Mouse (Mus musculus) Patski (cell line): Measurements from ENCODE around the gene Galnt6. TPM values are rescaled to one million over a fixed set of nuclear protein-coding genes. Genes with fewer than 3 reads are reported as not detected.

Experiments
- ATAC-seq: fragments of 100-300 bp; one replicate; pipeline ENCODE4 v1.8.0; 2021
- CTCF ChIA-PET: fragments of 350-600 bp; sonication (Branson Sonifier 250); formaldehyde crosslinking; loops from one replicate; lab custom pipeline; 2022; ENCODE audit warnings: inconsistent platforms; lab: Charles Lee
- POLR2A ChIA-PET: fragments of 350-600 bp; sonication (Branson Sonifier 250); formaldehyde crosslinking; loops from one replicate; lab custom pipeline; 2022; ENCODE audit warnings: antibody characterized with exemption, inconsistent platforms; lab: Charles Lee
- DNase-seq: peaks from one replicate; pipeline ENCODE4 v3.0.0-alpha.2; 2011; ENCODE audit warnings: low read depth, low spot score
- H3K27me3 ChIP-seq: fragments of 371-371 bp; one replicate; pipeline ENCODE4 v1.5.1; 2021
- CTCF ChIP-seq: fragments of 100-300 bp; IDR thresholded peaks from one replicate; pipeline ENCODE4 v1.5.1; 2021
- in situ Hi-C: fragments of 300-500 bp; cut with MboI; formaldehyde crosslinking; loops from 3 replicates; pipeline ENCODE4 v1.11.1; 2018; ENCODE audit warnings: low pct_unique_long_range_greater_than_20kb, mixed read lengths
- polyA plus RNA-seq: library from polyadenylated mRNA; unstranded; gene quantifications from one replicate; pipeline ENCODE4 v1.2.3, GENCODE M21; 2021

Galnt6 gene
- polyA plus RNA-seq, 1 experiment from 2014 or later, result 0.03 TPM

DNA sequence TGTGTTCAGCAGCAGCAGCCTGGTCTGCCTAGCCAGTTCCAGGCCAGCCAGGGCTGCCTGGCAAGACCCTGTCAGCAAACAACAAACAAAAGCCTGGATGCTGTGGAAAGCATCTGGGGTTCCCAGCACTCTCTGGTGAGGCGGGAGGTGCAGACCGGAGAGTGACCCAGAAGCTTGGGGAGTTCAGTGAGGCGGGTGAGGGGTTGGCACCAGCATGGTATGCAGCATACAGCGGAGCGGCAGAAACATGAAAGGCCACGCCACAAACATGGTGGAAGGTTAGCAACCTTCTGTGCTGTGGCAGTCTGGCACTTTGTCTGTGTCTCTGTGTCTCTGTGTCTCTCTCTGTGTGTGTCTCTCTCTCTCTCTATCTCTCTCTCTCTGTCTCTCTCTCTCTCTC is 42.7 kb downstream of the Galnt6 start:
- ChIA-PET POLR2A (interaction anchor here (0.6 kb wide), 1 partner anchor 113 kb away, joined by 6 read pairs; no protein-coding TSS in a partner anchor), CTCF (no interaction called here)
- TF ChIP-seq CTCF, result no peak
- DNase-seq (no peak), ATAC-seq (no peak)
- in situ Hi-C loops, result no loop called here
- H3K27me3 ChIP-seq, result no peaks in the 10 kb centered on the region

DNA sequence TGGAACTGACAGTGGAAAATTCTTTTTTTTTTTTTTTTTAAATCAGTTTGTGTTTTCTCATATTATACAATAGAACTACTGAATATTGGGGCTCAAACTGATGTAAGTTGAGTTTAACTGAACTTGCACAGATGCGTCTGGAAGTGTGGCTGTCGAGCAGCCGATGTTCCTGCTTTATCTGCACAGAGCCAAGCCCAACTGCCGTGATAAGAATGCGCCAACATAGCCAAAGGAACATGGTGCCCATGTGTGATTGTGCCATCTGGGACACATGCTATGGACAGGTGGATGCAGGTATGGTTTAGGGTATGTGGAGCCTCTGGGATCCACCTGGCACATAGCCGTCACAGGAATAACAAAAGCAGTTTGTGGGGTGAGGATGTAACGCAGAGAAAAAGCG is 43.3 kb downstream of the Galnt6 start:
- DNase-seq, result no peak
- ChIA-PET CTCF (no interaction called here), POLR2A (no interaction called here)
- H3K27me3 ChIP-seq, result no peaks in the 10 kb centered on the region
- no peak for TF ChIP-seq CTCF
- ATAC-seq, result no peak
- in situ Hi-C loops, result no loop called here

DNA sequence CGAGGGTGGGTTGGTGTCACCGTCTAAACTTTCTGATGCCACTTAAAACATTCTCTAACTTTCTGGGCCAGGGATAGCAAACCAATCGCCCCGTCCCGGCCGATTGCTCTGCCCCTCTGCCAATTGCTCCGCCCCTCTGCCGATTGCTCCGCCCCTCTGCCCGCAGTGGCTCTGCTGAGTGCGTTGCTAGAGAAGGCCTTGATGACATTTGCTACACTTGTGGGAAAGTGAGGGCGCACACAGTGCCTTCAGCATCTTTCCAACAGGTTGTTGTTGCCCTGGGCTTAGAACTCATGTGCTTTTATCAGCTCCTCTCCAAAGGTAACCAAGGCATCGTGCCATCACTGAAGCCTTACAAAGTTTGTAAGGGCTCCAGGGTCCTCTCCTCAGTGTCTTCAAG is 43.9 kb downstream of the Galnt6 start:
- ChIA-PET POLR2A (no interaction called here), CTCF (no interaction called here)
- no peak for TF ChIP-seq CTCF
- in situ Hi-C loops, result no loop called here
- no peak for ATAC-seq
- no peaks in the 10 kb centered on the region for H3K27me3 ChIP-seq
- no peak for DNase-seq

DNA sequence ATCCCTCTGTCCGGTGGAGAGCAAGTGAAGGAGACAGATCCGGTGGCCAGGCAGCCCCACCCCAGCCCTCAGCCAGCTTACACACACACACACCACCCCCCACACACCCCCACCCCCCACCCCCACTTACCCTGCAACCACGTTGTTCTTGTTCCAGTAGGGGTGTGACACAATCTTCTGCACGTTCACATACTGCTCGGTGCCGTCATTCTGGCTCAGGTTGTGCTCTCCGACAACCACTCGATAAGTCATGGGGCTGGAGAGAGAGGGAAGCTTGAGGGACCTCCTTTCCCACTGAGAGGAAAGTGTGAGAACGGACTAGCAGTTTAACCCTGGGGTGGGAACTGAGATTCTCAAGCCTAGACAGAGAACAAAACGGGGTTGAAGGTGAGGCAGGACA is 44.7 kb downstream of the Galnt6 start:
- in situ Hi-C loops, result loop anchor here (5.0 kb wide), 1 partner anchor 152 kb away; no protein-coding TSS in a partner anchor
- CTCF ChIA-PET, result no interaction called here
- H3K27me3 ChIP-seq, result no peaks in the 10 kb centered on the region
- no peak for ATAC-seq
- no peak for DNase-seq
- POLR2A ChIA-PET, result no interaction called here
- no peak for TF ChIP-seq CTCF

DNA sequence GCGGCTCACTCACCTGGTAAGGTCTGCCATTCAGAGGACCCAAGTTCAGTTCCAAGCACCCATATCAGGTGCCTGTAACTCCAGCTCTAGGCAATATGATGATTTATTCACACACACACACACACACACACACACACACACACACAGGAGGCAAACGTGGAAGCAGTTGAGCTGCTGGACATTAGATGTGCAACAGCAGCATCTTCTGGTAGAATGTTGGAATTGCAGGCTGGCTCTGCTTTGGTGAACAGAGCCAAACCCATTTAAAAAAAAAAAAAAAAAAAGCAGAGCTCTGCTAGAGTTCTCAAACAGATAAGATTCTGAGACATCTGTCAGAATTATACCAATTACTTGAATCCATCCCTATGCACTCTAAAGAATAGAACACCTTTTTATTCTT is 46.1 kb downstream of the Galnt6 start:
- in situ Hi-C loops, result loop anchor here (5.0 kb wide), 1 partner anchor 151 kb away; no protein-coding TSS in a partner anchor
- ChIA-PET CTCF (interaction anchor here (0.6 to 1.6 kb wide), 9 partner anchors 8 to 226 kb away, joined by 3 to 6 read pairs (median 4); no protein-coding TSS in a partner anchor), POLR2A (interaction anchor here (0.6 to 0.7 kb wide), 3 partner anchors 9 to 196 kb away, joined by 3 to 4 read pairs (median 3); no protein-coding TSS in a partner anchor)
- peak; percentile 82 for TF ChIP-seq CTCF
- ATAC-seq, result no peak
- H3K27me3 ChIP-seq, result no peaks in the 10 kb centered on the region
- DNase-seq, result peak; percentile 51

DNA sequence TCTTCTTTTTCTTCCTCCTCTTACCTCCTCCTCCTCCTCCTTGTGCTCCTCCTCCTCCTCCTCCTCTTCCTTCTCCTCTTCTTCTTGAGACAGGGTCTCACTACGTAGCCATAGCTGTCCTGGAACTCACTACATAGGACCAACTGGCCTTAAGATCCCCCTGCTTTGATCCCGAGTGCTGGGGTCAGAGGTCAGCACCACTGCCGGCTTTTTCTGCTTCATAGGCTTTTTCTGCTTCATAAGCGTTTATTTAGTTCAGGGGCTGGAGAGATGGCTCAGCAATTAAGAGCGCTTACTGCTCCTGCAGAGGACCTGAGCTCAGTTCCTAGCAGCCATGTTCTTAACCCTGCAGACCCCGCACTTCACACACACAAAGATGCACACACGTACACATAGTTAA is 47.4 kb downstream of the Galnt6 start:
- no peak for DNase-seq
- CTCF ChIA-PET, result interaction anchor here (0.8 to 0.9 kb wide), 2 partner anchors 14 to 164 kb away, joined by 3 to 4 read pairs; no protein-coding TSS in a partner anchor
- in situ Hi-C loops, result loop anchor here (5.0 kb wide), 1 partner anchor 149 kb away; no protein-coding TSS in a partner anchor

DNA sequence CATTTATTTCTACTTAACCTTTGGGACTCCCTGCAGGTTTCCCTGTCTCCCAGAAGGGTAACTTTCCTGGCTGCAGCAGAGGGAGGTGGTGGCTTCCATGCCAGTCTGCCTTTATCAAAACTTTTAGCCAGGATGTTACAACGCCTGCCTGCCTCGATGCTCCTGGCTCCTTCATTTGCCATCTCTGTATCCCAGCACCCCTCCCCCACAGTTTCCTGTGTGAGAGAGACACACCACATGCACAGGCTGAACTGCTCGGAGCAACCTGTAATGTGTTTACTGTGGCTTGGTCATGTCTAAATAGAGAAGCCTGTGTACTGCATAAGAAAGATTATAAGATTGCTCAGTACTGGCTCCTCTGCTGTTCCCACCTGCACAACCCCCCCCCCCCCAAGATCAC is 48.8 kb downstream of the Galnt6 start:
- DNase-seq (no peak), ATAC-seq (no peak)
- POLR2A ChIA-PET, result interaction anchor here (0.6 to 0.7 kb wide), 2 partner anchors 14 to 315 kb away, joined by 3 to 5 read pairs; no protein-coding TSS in a partner anchor
- CTCF ChIA-PET, result no interaction called here
- no peak for TF ChIP-seq CTCF
- H3K27me3 ChIP-seq, result no peaks in the 10 kb centered on the region
- in situ Hi-C loops, result loop anchor here (5.0 kb wide), 1 partner anchor 148 kb away; no protein-coding TSS in a partner anchor

More for the DNA sequence above, 47.4 kb downstream of the Galnt6 start:
- POLR2A ChIA-PET, result no interaction called here
- no peak for ATAC-seq
- no peak for TF ChIP-seq CTCF
- no peaks in the 10 kb centered on the region for H3K27me3 ChIP-seq

DNA sequence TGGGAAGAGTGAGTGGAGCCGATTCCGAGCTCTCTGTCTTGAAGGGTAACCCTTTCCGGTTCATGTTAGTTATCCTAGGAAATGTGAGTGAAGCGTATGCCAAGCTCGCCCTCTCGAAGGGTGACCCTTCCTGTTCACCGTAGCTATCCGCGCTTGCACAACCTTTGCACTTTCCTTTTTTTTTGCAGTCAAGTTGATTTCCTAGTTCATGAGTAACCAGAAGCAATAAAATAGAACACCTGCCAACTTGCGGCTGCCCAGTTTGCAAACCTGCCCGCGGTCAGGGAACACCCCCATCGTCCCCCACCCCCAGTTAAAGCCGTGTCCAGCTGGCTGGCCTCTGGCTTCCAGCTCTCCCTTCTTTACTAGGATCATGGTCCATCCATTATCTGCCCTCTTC is 50.2 kb downstream of the Galnt6 start:
- POLR2A ChIA-PET, result interaction anchor here (0.7 kb wide), 1 partner anchor 44 kb away, joined by 3 read pairs; no protein-coding TSS in a partner anchor
- DNase-seq (no peak), ATAC-seq (no peak)
- H3K27me3 ChIP-seq, result no peaks in the 10 kb centered on the region
- no peak for TF ChIP-seq CTCF
- CTCF ChIA-PET, result no interaction called here
- in situ Hi-C loops, result loop anchor here (5.0 kb wide), 1 partner anchor 57 kb away; no protein-coding TSS in a partner anchor

DNA sequence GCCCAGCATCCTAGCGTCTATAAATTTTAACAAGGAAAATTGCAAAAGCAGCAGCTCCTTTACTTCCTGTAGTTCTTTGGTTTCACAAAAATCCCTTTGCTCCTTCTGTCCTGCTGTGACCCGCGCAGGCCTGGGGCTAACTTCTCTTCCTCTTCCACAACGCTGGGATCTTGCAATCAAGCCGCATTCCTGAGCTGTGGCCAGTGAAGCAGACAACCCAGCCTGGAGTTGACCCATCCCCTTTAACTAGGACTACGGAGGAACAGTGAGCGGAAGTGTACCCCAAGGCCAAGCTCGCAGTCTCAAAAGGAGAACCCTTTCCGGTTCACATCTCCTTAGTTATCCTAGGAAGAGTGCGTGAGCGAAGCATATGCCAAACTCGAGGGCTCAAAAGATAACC is 50.6 kb downstream of the Galnt6 start:
- ATAC-seq (no peak), DNase-seq (no peak)
- TF ChIP-seq CTCF, result no peak
- CTCF ChIA-PET, result no interaction called here
- no peaks in the 10 kb centered on the region for H3K27me3 ChIP-seq
- in situ Hi-C loops, result loop anchor here (5.0 kb wide), 1 partner anchor 56 kb away; no protein-coding TSS in a partner anchor
- POLR2A ChIA-PET, result no interaction called here

DNA sequence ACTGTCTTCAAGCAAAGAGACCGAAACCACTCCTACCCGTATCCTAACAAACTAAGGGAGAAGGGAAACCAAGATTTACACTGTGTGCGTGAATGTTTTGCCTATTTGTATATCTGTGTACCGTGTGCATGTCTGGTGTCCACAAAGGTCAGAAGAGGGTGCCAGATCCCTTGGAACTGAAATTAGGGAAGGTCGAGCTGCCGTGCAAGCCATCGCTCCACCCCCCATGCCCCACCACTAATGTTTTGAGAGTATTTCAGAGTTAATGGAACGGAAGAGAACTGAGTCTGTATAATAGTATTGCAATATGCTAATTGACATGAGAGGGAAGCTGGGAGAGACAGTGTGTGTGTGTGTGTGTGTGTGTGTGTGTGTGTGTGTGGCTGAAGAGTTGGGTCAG is 51.5 kb downstream of the Galnt6 start:
- ATAC-seq (no peak), DNase-seq (no peak)
- no peak for TF ChIP-seq CTCF
- POLR2A ChIA-PET, result no interaction called here
- no peaks in the 10 kb centered on the region for H3K27me3 ChIP-seq
- in situ Hi-C loops, result loop anchor here (5.0 kb wide), 1 partner anchor 55 kb away; no protein-coding TSS in a partner anchor
- CTCF ChIA-PET, result interaction anchor here (1.7 kb wide), 1 partner anchor 11 kb away, joined by 4 read pairs; no protein-coding TSS in a partner anchor

DNA sequence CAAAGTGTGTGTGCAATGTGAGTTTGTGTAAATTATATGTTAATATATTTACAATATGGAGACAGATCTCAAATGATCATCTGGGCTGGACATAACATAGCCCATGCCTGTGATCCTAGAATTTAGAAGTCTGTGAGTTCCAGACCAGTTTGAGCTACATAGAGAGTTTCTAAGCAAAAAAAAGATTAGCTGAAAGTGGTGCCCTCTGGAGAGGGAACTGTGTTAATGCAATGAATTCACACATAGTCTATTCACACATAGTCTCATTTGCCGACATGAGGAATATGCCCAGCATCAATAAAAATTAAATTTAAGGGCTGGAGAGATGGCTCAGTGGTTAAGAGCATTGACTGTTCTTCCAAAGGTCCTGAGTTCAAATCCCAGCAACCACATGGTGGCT is 52.7 kb downstream of the Galnt6 start:
- POLR2A ChIA-PET, result no interaction called here
- in situ Hi-C loops, result loop anchor here (5.0 kb wide), 1 partner anchor 54 kb away; no protein-coding TSS in a partner anchor
- no peak for TF ChIP-seq CTCF
- DNase-seq (no peak), ATAC-seq (no peak)
- CTCF ChIA-PET, result interaction anchor here (1.7 kb wide), 1 partner anchor 10 kb away, joined by 4 read pairs; no protein-coding TSS in a partner anchor
- H3K27me3 ChIP-seq, result no peaks in the 10 kb centered on the region
